Mouse (Mus musculus) stomach, postnatal 0 days (tissue): ENCODE results near the gene Asb18.

Experiments
- CTCF ChIP-seq: IDR thresholded peaks from 2 replicates; pipeline ENCODE4 v1.5.1; 2016; ENCODE audit warnings: antibody characterized with exemption, low read depth, mild to moderate bottlenecking, moderate library complexity
- EP300 ChIP-seq: optimal IDR thresholded peaks from 2 replicates; pipeline ENCODE3; 2016; ENCODE audit warnings: antibody characterized with exemption

DNA sequence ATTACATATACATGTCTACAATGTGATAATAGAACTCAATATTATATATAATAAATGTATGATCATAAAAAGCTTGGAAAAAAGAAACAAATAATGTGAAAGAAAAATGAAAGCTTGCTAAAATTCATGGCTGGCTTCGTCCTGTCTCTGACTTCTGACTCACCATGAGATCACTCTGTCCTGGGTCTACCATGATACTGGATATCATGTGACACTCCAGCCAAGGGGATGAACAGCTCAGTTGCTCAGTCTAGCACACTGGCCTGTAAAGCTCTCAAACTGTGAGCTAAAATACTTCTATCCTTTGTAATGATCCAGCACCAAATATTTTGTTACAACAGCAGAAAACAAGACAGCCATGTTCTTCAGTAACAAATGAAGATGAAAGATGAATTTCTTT is 4.4 kb downstream of the Asb18 start:
- TF ChIP-seq EP300 (no peak), CTCF (no peak)
